Mouse (Mus musculus) B cell, adult 62 days (primary cell): ENCODE data around the gene Tbck. TPM values are rescaled to one million over a fixed set of nuclear protein-coding genes. Genes with fewer than 3 reads are reported as not detected.

Experiments
- total RNA-seq: library from RNA; stranded (reverse); gene quantifications from 4 replicates; pipeline ENCODE4 v1.2.4, GENCODE M21; 2023

Tbck gene
- 28.0 to 34.3 TPM (median 32.6 TPM) in 4 replicates for total RNA-seq

GRCm38 (mm10) chr3:132683447-132684230 is at the start of gene Tbck:
TSS of gene Tbck (plus strand) at chr3:132684144.

GRCm38 (mm10) chr3:132684231-132684928 is 436 bp downstream of the Tbck start, which contains the start of gene Aimp1:
TSS of gene Aimp1 (minus strand) at chr3:132684370.

Other genes with a start within 250 kb of the Tbck start
- gene Gimd1, start 54.3 kb upstream of the Tbck start, total RNA-seq, result not detected in 4 replicates
- gene Aimp1, start 226 bp downstream of the Tbck start, total RNA-seq, result 43.4 to 50.9 TPM (median 46.9 TPM) in 4 replicates